Mouse (Mus musculus) forebrain, embryonic 11.5 days (tissue): ENCODE measurements around the gene Wdr38. TPM values are rescaled to one million over a fixed set of nuclear protein-coding genes. Genes with fewer than 3 reads are reported as not detected.
"Not testable (repeated sequence)": the region's sequence is repeated elsewhere in the genome, so short reads cannot be mapped to it uniquely, and the experiment has no call there.

Experiments
- ATAC-seq: fragments of 200-750 bp; cut with Nextera tagmentation; replicated peaks from 2 replicates; pipeline ENCODE4 v1.8.0; 2017; ENCODE audit warnings: moderate TSS enrichment; ENCODE audit not compliant: low FRiP score
- DNase-seq: peaks from one replicate; pipeline ENCODE4 v3.0.0-alpha.2; 2017; ENCODE audit warnings: low spot score
- H3K27ac ChIP-seq: fragments of 300-500 bp; sonication (generic); 2 replicates; pipeline ENCODE4 v1.5.1; 2014; ENCODE audit warnings: low read depth, low read length
- H3K27me3 ChIP-seq: fragments of 300-500 bp; sonication (generic); 2 replicates; pipeline ENCODE4 v1.6.1; 2014; ENCODE audit warnings: mild to moderate bottlenecking, low read length, mixed read lengths; ENCODE audit not compliant: control insufficient read depth, insufficient read depth
- H3K36me3 ChIP-seq: fragments of 300-500 bp; sonication (generic); 2 replicates; pipeline ENCODE4 v1.6.1; 2014; ENCODE audit warnings: mild to moderate bottlenecking, low read length, moderate library complexity, mixed read lengths; ENCODE audit not compliant: control insufficient read depth, insufficient read depth
- H3K4me1 ChIP-seq: fragments of 300-500 bp; sonication (generic); replicated peaks from 2 replicates; pipeline ENCODE4 v1.6.1; 2014; ENCODE audit warnings: low read length, mixed read lengths; ENCODE audit not compliant: control insufficient read depth, insufficient read depth
- H3K4me2 ChIP-seq: fragments of 300-500 bp; sonication (generic); 2 replicates; pipeline ENCODE4 v1.6.1; 2014; ENCODE audit warnings: low read depth, mild to moderate bottlenecking, low read length, moderate library complexity, mixed read lengths; ENCODE audit not compliant: severe bottlenecking
- H3K4me3 ChIP-seq: fragments of 300-500 bp; sonication (generic); 2 replicates; pipeline ENCODE4 v1.5.1; 2014; ENCODE audit warnings: low read depth, low read length
- H3K9ac ChIP-seq: fragments of 300-500 bp; sonication (generic); 2 replicates; pipeline ENCODE4 v1.6.1; 2014; ENCODE audit warnings: low read length
- H3K9me3 ChIP-seq: fragments of 300-500 bp; sonication (generic); 2 replicates; pipeline ENCODE4 v1.6.1; 2016; ENCODE audit warnings: low read length, mixed read lengths; ENCODE audit not compliant: control insufficient read depth
- WGBS: fragments of 180-500 bp; shearing (Covaris S2); extraction: QIAGEN DNeasy Blood & Tissue Kit; methylation state at CpG from one replicate; pipeline ENCODE4 v1.1.7; 2014; 5-methylcytosine and 5-hydroxymethylcytosine counted together
- polyA plus RNA-seq: library from polyadenylated mRNA; unstranded; fragments of >200 nt; fragmentation: Nextera tagmentation; extraction: Ambion mirVana; gene quantifications from 2 replicates; pipeline ENCODE4 v1.2.1, GENCODE M21; 2014

Wdr38 gene
- polyA plus RNA-seq, 1 experiment from 2014 or later = 1.8 TPM

DNA sequence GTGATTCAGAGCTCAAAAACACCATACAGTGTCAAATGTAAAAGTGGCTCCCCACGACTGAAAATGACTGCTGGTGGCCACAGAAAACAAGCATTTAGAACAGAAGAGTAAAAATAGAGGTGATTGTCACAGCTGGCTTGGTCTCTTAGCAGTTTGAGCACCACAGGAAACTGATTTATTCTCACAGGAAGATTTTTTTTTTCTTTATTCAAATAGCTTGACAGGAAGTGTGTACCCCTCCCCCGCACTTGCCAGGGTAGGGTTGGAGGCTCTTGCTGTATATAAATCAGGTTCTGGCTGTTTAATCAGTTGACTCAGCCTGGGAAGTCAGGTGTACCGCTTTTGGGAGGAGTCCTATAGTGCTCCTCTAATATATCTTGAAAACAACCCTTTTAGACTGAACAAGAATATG, 11.7 kb downstream of the Wdr38 start:
- ATAC-seq (no peak), DNase-seq (no peak)
- Histone ChIP-seq H3K9me3 (no peaks in the 10 kb centered on the region), H3K27ac (no peak overlapping the region), H3K9ac (peak overlapping the region; percentile 89), H3K36me3 (no peaks in the 10 kb centered on the region), H3K27me3 (no peaks in the 10 kb centered on the region), H3K4me3 (peak overlapping the region; percentile 86), H3K4me1 (peaks cover 9% of the 10 kb centered on the region; the same call in 1 of the 2 replicates), H3K4me2 (peak overlapping the region; percentile 85)
- WGBS = 39% methylated on average over 3 of the region's 3 CpGs

DNA sequence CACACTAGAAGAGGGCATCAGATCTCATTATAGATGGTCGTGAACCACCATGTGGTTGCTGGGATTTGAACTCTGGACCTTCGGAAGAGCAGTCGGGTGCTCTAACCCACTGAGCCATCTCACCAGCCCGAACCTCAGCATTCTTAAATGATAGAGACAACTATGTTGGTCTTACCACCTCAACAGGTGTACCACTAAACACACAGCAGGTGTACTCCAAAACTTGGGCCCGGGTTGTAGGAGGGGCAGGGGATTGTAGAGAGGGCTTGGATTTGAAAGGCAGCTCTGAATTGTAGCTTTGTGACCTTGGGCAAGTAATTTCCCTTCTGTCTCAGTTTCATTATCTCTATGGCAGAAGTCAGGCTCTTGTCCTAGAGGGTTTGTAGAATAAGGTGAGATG, 12.9 kb downstream of the Wdr38 start:
- not testable (repeated sequence) for H3K9me3 ChIP-seq, H3K4me3 ChIP-seq, H3K4me2 ChIP-seq, DNase-seq, ATAC-seq, H3K9ac ChIP-seq, H3K36me3 ChIP-seq, H3K27ac ChIP-seq, H3K4me1 ChIP-seq, H3K27me3 ChIP-seq
- WGBS = 94% methylated on average over 5 of the region's 5 CpGs

DNA sequence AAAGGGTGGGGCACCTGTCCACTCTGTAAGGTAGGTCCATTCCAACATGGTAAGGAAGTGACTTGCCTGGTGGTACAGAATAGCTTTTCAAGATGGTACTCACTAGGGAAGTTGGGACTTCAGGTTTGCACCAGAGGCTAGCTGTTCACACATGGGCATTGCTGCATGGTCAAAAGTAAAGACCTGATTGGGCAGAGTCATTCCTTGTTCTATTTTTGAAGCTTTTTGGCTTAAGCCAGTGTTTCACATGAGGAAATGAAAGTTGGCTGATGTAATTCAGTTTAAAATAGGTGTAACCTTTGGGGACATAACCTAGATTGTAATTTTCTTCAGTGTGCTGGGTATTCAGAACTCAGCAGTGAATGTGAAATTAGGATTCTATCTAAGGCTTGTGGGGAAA, 14.0 kb downstream of the Wdr38 start:
- H3K4me1 ChIP-seq = peaks cover 9% of the 10 kb centered on the region; the same call in 1 of the 2 replicates
- H3K4me3 ChIP-seq = no peak overlapping the region
- no peak overlapping the region for H3K4me2 ChIP-seq
- ATAC-seq = no peak
- H3K9me3 ChIP-seq = no peaks in the 10 kb centered on the region
- no peak overlapping the region for H3K9ac ChIP-seq
- no peak overlapping the region for H3K27ac ChIP-seq
- H3K36me3 ChIP-seq = no peaks in the 10 kb centered on the region; the same call in 1 of the 2 replicates
- no peaks in the 10 kb centered on the region for H3K27me3 ChIP-seq
- no peak for DNase-seq

DNA sequence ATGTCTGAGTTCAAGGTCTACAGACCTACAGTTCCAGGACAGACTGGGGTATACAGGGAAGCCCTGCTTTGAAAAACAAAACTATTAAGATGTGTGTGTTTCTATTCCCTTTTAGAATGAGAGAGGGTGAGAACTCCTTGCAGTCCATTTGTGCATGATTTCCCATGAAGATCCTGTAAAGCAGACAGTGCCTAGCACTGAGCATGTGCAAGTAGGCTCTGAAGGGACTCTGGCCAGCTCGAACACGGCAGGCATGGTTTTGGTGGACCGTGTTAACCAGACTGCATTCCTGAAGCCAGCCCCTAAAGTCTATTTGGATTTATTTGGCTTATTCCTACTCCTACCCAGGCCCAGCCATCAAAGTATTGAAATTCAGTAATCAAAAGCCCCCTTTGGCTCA, 14.7 kb downstream of the Wdr38 start:
- Histone ChIP-seq H3K9me3 (no peaks in the 10 kb centered on the region), H3K4me3 (no peak overlapping the region), H3K9ac (no peak overlapping the region), H3K4me2 (no peak overlapping the region), H3K27me3 (no peaks in the 10 kb centered on the region), H3K4me1 (peaks cover 8% of the 10 kb centered on the region; the same call in 1 of the 2 replicates), H3K36me3 (peaks cover 2% of the 10 kb centered on the region; the same call in 1 of the 2 replicates), H3K27ac (no peak overlapping the region)
- 92% methylated on average over 3 of the region's 3 CpGs for WGBS
- DNase-seq (no peak), ATAC-seq (no peak)

DNA sequence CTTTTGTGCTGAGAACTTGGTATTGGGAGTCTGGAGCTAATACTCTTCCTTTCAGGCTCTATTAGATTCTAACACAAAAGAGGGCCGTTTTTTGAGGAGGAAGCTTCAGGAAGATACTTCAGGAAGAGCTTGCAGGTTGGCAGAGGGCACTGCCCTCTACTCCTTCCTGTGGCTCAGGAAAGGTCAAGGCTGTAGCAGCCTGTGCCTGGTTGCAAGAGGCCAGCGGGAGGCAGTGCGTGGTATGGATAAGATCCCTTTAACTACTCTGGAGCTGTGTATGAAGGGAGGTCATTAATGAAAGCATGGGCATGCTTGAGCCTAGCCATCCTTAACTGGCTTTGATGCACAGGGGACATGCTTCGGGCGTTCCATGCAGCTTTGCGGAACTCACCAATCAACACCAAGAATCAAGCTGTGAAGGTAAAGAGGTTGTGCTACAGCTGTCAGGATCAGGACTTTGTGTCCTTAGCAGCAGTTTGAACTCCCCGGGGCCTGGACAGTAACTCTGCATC, 15.5 kb downstream of the Wdr38 start:
- Histone ChIP-seq H3K4me1 (peaks cover 5% of the 10 kb centered on the region; the same call in 1 of the 2 replicates), H3K4me2 (no peak overlapping the region), H3K27ac (no peak overlapping the region), H3K4me3 (no peak overlapping the region), H3K27me3 (no peaks in the 10 kb centered on the region), H3K36me3 (peaks cover 2% of the 10 kb centered on the region; the same call in 1 of the 2 replicates), H3K9ac (no peak overlapping the region), H3K9me3 (no peaks in the 10 kb centered on the region)
- DNase-seq = no peak
- ATAC-seq = no peak
- WGBS = 90% methylated on average over 7 of the region's 7 CpGs

GRCm38 (mm10) chr2:39016581-39016980, 19.3 kb downstream of the Wdr38 start:
- no peak overlapping the region for H3K4me3 ChIP-seq
- DNase-seq = no peak
- no peak overlapping the region for H3K4me2 ChIP-seq
- H3K36me3 ChIP-seq = peaks cover 2% of the 10 kb centered on the region; the same call in 1 of the 2 replicates
- no peaks in the 10 kb centered on the region for H3K27me3 ChIP-seq
- 85% methylated on average over 3 of the region's 3 CpGs for WGBS
- H3K9me3 ChIP-seq = no peaks in the 10 kb centered on the region
- no peaks in the 10 kb centered on the region for H3K4me1 ChIP-seq
- H3K9ac ChIP-seq = no peak overlapping the region
- H3K27ac ChIP-seq = no peak overlapping the region
- no peak for ATAC-seq

- Histone ChIP-seq H3K4me1 (no peaks in the 10 kb centered on the region), H3K27me3 (no peaks in the 10 kb centered on the region), H3K4me3 (no peak overlapping the region), H3K36me3 (peaks cover 9% of the 10 kb centered on the region; the same call in 1 of the 2 replicates), H3K27ac (no peak overlapping the region), H3K4me2 (no peak overlapping the region), H3K9me3 (no peaks in the 10 kb centered on the region), H3K9ac (no peak overlapping the region)
- ATAC-seq (no peak), DNase-seq (no peak)
- WGBS = 100% methylated on average over 1 of the region's 1 CpGs
These were observed 22.7 kb downstream of the Wdr38 start for GRCm38 (mm10) chr2:39020004-39020403.

DNA sequence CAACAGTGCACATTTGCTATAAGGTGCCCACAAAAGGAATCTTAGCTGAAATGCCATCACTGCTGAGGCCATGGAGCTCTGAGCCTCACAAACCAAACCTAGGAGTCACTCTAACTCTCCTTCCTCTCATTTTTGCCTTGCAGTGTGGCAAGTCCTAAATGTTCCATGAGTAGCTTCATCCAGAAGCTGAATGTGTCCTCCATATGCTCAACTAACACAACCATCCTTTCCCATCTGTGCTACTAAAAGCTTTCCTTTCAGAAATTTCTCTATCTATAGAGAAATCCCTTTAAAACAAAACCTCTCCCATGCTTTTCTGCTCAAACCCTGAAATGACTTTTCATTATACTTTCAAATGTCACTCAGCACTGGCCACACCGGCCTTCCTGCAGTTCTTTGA, 34.3 kb downstream of the Wdr38 start:
- Histone ChIP-seq H3K4me1 (no peaks in the 10 kb centered on the region), H3K4me2 (no peak overlapping the region), H3K27me3 (no peaks in the 10 kb centered on the region), H3K9ac (no peak overlapping the region), H3K4me3 (no peak overlapping the region), H3K9me3 (no peaks in the 10 kb centered on the region), H3K36me3 (peaks cover 6% of the 10 kb centered on the region), H3K27ac (no peak overlapping the region)
- WGBS = 96% methylated on average over 1 of the region's 1 CpGs
- no peak for DNase-seq
- no peak for ATAC-seq

- no peaks in the 10 kb centered on the region for H3K4me1 ChIP-seq
- whole genome bisulfite sequencing = 88% methylated on average over 1 of the region's 1 CpGs
- no peak overlapping the region for H3K27ac ChIP-seq
- no peaks in the 10 kb centered on the region for H3K27me3 ChIP-seq
- DNase-seq (no peak), ATAC-seq (no peak)
- no peak overlapping the region for H3K4me2 ChIP-seq
- peaks cover 10% of the 10 kb centered on the region for H3K36me3 ChIP-seq
- H3K9me3 ChIP-seq = no peaks in the 10 kb centered on the region
- no peak overlapping the region for H3K4me3 ChIP-seq
- H3K9ac ChIP-seq = no peak overlapping the region
These were observed 42.9 kb downstream of the Wdr38 start for GRCm38 (mm10) chr2:39040215-39040614.
